Comparison of ENCODE assay signal across 24 mouse cellular contexts in genomic region chr6:93828262-93828661, GRCm38 (mm10).
DNase-seq lines count a peak whose midpoint lies in the region; ATAC-seq and TF ChIP-seq lines count a peak whose summit lies in the region.
"Had no signal": no experiment of that assay in that cellular context is flagged by ENCODE, and none has a peak within 500 bp of the region (broad histone marks: within the 10 kb centered on the region; RNA-seq: fewer than 3 reads in every experiment).

No protein-coding gene starts in this region.

- ATAC-seq in liver, postnatal 0 days: peak; percentile 80
- ATAC-seq in liver, embryonic 12.5 days: no peak
- peak; percentile 80 for ATAC-seq in stomach, embryonic 15.5 days (ENCODE audit: insufficient read depth, low FRiP score, low read depth)
- ATAC-seq: forebrain, embryonic 14.5 days; forebrain, postnatal 0 days; Patski had no signal

- no peak overlapping the region for H3K9ac ChIP-seq in liver, postnatal 0 days (replicated peaks)
- H3K9ac ChIP-seq in liver, embryonic 12.5 days: no peak overlapping the region
- H3K9ac ChIP-seq in stomach, embryonic 15.5 days: no peak overlapping the region
- H3K9ac ChIP-seq: embryonic facial prominence, embryonic 12.5 days; embryonic facial prominence, embryonic 15.5 days; forebrain, postnatal 0 days; hindbrain, embryonic 12.5 days had no signal

- peak; percentile 14 for DNase-seq in kidney, adult 9 months
- no peak for DNase-seq in kidney, postnatal 36 days
- no peak for DNase-seq in liver, postnatal 0 days
- DNase-seq in yolk sac, embryonic 10.5 days (ENCODE audit: low spot score): peak; percentile 9
- DNase-seq in c-Kit-positive CD71-positive TER-119-positive erythroid progenitor cells, embryonic 14.5 days (ENCODE audit: low spot score): no peak
- no peak for DNase-seq in spleen, adult 18-20 months
- DNase-seq: adrenal gland, postnatal 10 days; adrenal gland, postnatal 36 days; cerebellum, adult 11 months; cerebellum, adult 2 months; cerebellum, adult 9-11 months; cerebellum, postnatal 25 days; forebrain, postnatal 0 days; gastrocnemius, adult 2 months; gastrocnemius, postnatal 14 days; heart, adult 11 months had no signal

- H3K4me3 ChIP-seq in liver, postnatal 0 days (ENCODE audit: low read depth, low read length): 0 out of 2 replicates have a peak overlapping the region, but pooled peaks have one; percentile 5
- no peak overlapping the region for H3K4me3 ChIP-seq in liver, embryonic 12.5 days
- no peak overlapping the region for H3K4me3 ChIP-seq in stomach, embryonic 15.5 days (replicated peaks)
- H3K4me3 ChIP-seq: embryonic facial prominence, embryonic 12.5 days; embryonic facial prominence, embryonic 15.5 days; gastrocnemius, adult 2 months; hindbrain, embryonic 12.5 days had no signal

- TF ChIP-seq CTCF in liver, postnatal 0 days (IDR thresholded peaks at IDR 0.05; ENCODE audit: low read depth): no peak

- H3K9me3 ChIP-seq in liver, postnatal 0 days (ENCODE audit: low read length): no peaks in the 10 kb centered on the region; the same call in 1 of the 2 replicates
- no peaks in the 10 kb centered on the region for H3K9me3 ChIP-seq in liver, embryonic 12.5 days (replicated peaks)
- no peaks in the 10 kb centered on the region for H3K9me3 ChIP-seq in stomach, embryonic 15.5 days
- H3K9me3 ChIP-seq: embryonic facial prominence, embryonic 12.5 days; embryonic facial prominence, embryonic 15.5 days; hindbrain, embryonic 12.5 days had no signal

- 57% methylated on average over 6 of the region's 6 CpGs for whole genome bisulfite sequencing in liver, postnatal 0 days (ENCODE audit: insufficient replicate concordance)
- WGBS in liver, embryonic 12.5 days (ENCODE audit: insufficient replicate concordance): 67% methylated on average over 6 of the region's 6 CpGs
- WGBS in stomach, embryonic 15.5 days: 45% methylated on average over 6 of the region's 6 CpGs

- H3K4me2 ChIP-seq in liver, postnatal 0 days (ENCODE audit: low read depth, low read length): peak overlapping the region; percentile 48
- no peak overlapping the region for H3K4me2 ChIP-seq in liver, embryonic 12.5 days
- no peak overlapping the region for H3K4me2 ChIP-seq in stomach, embryonic 15.5 days
- H3K4me2 ChIP-seq: embryonic facial prominence, embryonic 12.5 days; embryonic facial prominence, embryonic 15.5 days; heart, embryonic 11.5 days; hindbrain, embryonic 12.5 days had no signal

- H3K27me3 ChIP-seq in liver, postnatal 0 days (ENCODE audit: insufficient read depth, low read length): no peaks in the 10 kb centered on the region
- no peaks in the 10 kb centered on the region for H3K27me3 ChIP-seq in liver, embryonic 12.5 days (replicated peaks)
- H3K27me3 ChIP-seq in stomach, embryonic 15.5 days (replicated peaks): no peaks in the 10 kb centered on the region
- H3K27me3 ChIP-seq: embryonic facial prominence, embryonic 12.5 days; embryonic facial prominence, embryonic 15.5 days; hindbrain, embryonic 12.5 days; Patski had no signal

- H3K27ac ChIP-seq in liver, postnatal 0 days (ENCODE audit: low read depth): no peak overlapping the region
- no peak overlapping the region for H3K27ac ChIP-seq in liver, embryonic 12.5 days
- H3K27ac ChIP-seq in stomach, embryonic 15.5 days: no peak overlapping the region
- H3K27ac ChIP-seq: embryonic facial prominence, embryonic 12.5 days; embryonic facial prominence, embryonic 15.5 days; gastrocnemius, adult 2 months; hindbrain, embryonic 12.5 days had no signal

- TF ChIP-seq EP300 in liver, postnatal 0 days (IDR thresholded peaks at IDR 0.05; ENCODE audit: low read depth): 0 out of 2 replicates have a peak, but pooled peaks have one; percentile 13

- H3K36me3 ChIP-seq in liver, postnatal 0 days (replicated peaks; ENCODE audit: insufficient read depth, low read length): no peaks in the 10 kb centered on the region
- H3K36me3 ChIP-seq in liver, embryonic 12.5 days: no peaks in the 10 kb centered on the region
- no peaks in the 10 kb centered on the region for H3K36me3 ChIP-seq in stomach, embryonic 15.5 days
- H3K36me3 ChIP-seq: embryonic facial prominence, embryonic 12.5 days; embryonic facial prominence, embryonic 15.5 days; hindbrain, embryonic 12.5 days had no signal

- H3K4me1 ChIP-seq in liver, postnatal 0 days (ENCODE audit: insufficient read depth): no peaks in the 10 kb centered on the region
- peaks cover 4% of the 10 kb centered on the region; the same call in 1 of the 2 replicates for H3K4me1 ChIP-seq in liver, embryonic 12.5 days
- no peaks in the 10 kb centered on the region for H3K4me1 ChIP-seq in stomach, embryonic 15.5 days
- H3K4me1 ChIP-seq: embryonic facial prominence, embryonic 15.5 days had no signal

Comparison
In these comparisons a context has a peak if more than half of its experiments do, and no peak if none do; other contexts are left out.
1. DNase-seq: peak in kidney, adult 9 months (single experiment) and yolk sac, embryonic 10.5 days (single experiment); none in kidney, postnatal 36 days (0 of 2), liver, postnatal 0 days (single experiment), c-Kit-positive CD71-positive TER-119-positive erythroid progenitor cells, embryonic 14.5 days (single experiment) and spleen, adult 18-20 months (0 of 2).